Mouse (Mus musculus) kidney, adult 2 months (tissue): ENCODE data around the gene Adgrl2.

Experiments used
- CTCF ChIP-seq: fragments of 200-500 bp; conservative IDR thresholded peaks from 2 replicates; pipeline ENCODE4 v1.5.1; 2011; ENCODE audit warnings: low read depth, mild to moderate bottlenecking, control low read depth, low read length, moderate library complexity, mixed read lengths; ENCODE audit not compliant: insufficient read depth, insufficient read length
- POLR2A ChIP-seq: fragments of 200-500 bp; IDR thresholded peaks from one replicate; pipeline ENCODE4 v1.6.1; 2011; ENCODE audit warnings: low read depth, low read length, control low read depth

GRCm38 (mm10) chr3:148945534-148945933 is 44.8 kb downstream of the Adgrl2 start:
- TF ChIP-seq CTCF (no peak), POLR2A (no peak)
